Mouse (Mus musculus): Measurements from ENCODE around the gene Smyd2. TPM values are rescaled to one million over a fixed set of nuclear protein-coding genes. Genes with fewer than 3 reads are reported as not detected.

Smyd2 gene
- polyA plus RNA-seq, 1 experiment: not detected

- 40% methylated on average over 15 of the region's 15 CpGs for WGBS
- Histone ChIP-seq H3K4me3 (ENCODE audit: insufficient read depth, low read depth, low read length) (no peak overlapping the region), H3K4me1 (ENCODE audit: control insufficient read depth, insufficient read depth, low read length) (peaks cover 17% of the 10 kb centered on the region), H3K27ac (ENCODE audit: insufficient read depth, low read depth, low read length) (no peak overlapping the region)
- TF ChIP-seq POLR2A (IDR thresholded peaks at IDR 0.05; ENCODE audit: insufficient read depth, low read depth, low read length) (no peak), CTCF (IDR thresholded peaks at IDR 0.05; ENCODE audit: insufficient read depth, low read depth, low read length) (no peak)
These were observed 57.2 kb downstream of the Smyd2 start for GRCm38 (mm10) chr1:189864846-189865560.

DNA sequence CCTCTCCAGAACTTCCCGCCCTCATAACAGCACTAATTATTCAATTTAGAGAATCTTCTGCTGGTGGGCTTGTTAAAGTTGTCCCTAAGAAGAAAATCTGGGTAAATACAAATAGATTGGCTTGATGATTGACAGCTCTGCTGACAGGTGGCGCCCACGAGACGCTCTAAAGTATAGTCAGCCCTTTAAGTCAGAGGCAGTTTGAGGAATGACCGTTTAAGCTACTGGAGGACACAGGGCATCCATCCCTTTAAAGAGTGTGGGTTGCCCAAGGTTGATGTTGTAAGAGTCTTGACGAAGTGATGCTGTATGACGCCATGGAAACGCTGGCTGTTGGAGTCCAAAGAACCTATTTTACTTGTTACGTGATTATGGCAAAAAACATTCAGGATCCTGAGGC lies 57.9 kb downstream of the Smyd2 start:
- TF ChIP-seq POLR2A (IDR thresholded peaks at IDR 0.05; ENCODE audit: insufficient read depth, low read depth, low read length) (no peak), CTCF (IDR thresholded peaks at IDR 0.05; ENCODE audit: insufficient read depth, low read depth, low read length) (no peak)
- H3K4me1 ChIP-seq (ENCODE audit: control insufficient read depth, insufficient read depth, low read length): peaks cover 17% of the 10 kb centered on the region
- no peak overlapping the region for H3K27ac ChIP-seq (ENCODE audit: insufficient read depth, low read depth, low read length)
- 66% methylated on average over 9 of the region's 9 CpGs for WGBS
- H3K4me3 ChIP-seq (ENCODE audit: insufficient read depth, low read depth, low read length): no peak overlapping the region

DNA sequence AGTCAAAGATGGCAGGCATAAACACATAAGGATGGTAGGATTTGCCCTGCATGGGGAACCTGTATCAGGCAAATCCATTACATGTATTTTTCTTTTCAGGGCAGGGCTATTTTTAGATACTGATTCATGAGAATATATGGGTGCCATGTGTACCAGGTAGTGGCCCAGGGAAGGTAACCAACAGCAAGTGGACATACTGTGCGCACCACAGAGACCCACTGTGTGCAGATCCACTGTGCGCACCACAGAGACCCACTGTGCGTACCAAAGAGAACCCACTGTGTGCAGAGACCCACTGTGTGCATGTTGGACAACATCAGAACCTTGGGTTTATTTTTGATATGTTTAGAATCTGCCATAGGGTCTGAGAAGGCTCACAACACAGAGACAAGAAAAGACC lies 58.4 kb downstream of the Smyd2 start:
- TF ChIP-seq CTCF (IDR thresholded peaks at IDR 0.05; ENCODE audit: insufficient read depth, low read depth, low read length) (no peak), POLR2A (IDR thresholded peaks at IDR 0.05; ENCODE audit: insufficient read depth, low read depth, low read length) (no peak)
- WGBS: 94% methylated on average over 3 of the region's 3 CpGs
- H3K27ac ChIP-seq (ENCODE audit: insufficient read depth, low read depth, low read length): no peak overlapping the region
- no peak overlapping the region for H3K4me3 ChIP-seq (ENCODE audit: insufficient read depth, low read depth, low read length)
- H3K4me1 ChIP-seq (ENCODE audit: control insufficient read depth, insufficient read depth, low read length): peaks cover 17% of the 10 kb centered on the region

- Histone ChIP-seq H3K4me3 (ENCODE audit: insufficient read depth, low read depth, low read length) (no peak overlapping the region), H3K27ac (ENCODE audit: insufficient read depth, low read depth, low read length) (no peak overlapping the region), H3K4me1 (ENCODE audit: control insufficient read depth, insufficient read depth, low read length) (peaks cover 9% of the 10 kb centered on the region)
- 61% methylated on average over 12 of the region's 12 CpGs for WGBS
- no peak for TF ChIP-seq POLR2A (IDR thresholded peaks at IDR 0.05; ENCODE audit: insufficient read depth, low read depth, low read length)
These were observed 61.2 kb downstream of the Smyd2 start for GRCm38 (mm10) chr1:189860942-189861315.

DNA sequence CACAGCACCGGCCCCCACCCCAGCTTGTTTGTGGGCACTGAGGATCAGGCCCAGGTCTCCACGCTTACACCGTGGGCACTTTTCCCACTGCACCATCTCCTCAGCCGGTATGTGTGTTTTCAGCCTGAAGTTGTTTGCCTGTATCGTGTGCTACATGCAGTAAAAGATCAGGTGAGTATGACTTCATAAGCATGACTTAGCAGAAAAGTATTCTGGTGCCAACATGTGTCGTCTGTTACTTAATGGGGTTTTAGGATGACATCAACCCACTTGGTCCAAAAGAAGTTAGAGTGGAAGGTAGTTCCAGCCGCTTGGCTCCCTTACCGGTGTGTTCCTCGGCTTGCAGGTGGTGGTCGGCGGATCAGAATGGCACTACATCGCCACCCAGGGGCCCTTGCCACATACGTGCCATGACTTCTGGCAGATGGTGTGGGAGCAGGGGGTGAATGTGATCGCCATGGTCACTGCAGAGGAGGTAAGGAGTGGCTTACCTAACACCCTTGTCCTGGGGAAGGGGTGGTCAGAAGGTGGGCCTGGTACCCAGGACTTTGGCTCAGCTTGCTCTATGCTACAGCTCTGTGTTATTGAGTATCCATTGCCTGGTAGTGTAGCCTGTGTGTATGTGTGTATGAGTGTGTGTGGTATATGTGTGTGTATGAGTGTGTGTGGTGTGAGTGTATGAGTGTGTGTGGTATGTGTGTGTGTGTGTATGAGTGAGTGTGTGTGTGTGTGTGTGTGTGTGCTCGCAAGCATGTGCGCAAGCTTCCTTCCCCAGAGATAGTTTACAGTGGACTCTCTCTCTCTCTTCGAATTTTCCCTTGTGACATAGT lies 61.8 kb downstream of the Smyd2 start:
- Histone ChIP-seq H3K4me1 (ENCODE audit: control insufficient read depth, insufficient read depth, low read length) (peaks cover 7% of the 10 kb centered on the region), H3K27ac (ENCODE audit: insufficient read depth, low read depth, low read length) (no peak overlapping the region), H3K4me3 (ENCODE audit: insufficient read depth, low read depth, low read length) (no peak overlapping the region)
- WGBS: 82% methylated on average over 17 of the region's 17 CpGs
- TF ChIP-seq CTCF (IDR thresholded peaks at IDR 0.05; ENCODE audit: insufficient read depth, low read depth, low read length): no peak
- no peak for TF ChIP-seq POLR2A (IDR thresholded peaks at IDR 0.05; ENCODE audit: insufficient read depth, low read depth, low read length)

DNA sequence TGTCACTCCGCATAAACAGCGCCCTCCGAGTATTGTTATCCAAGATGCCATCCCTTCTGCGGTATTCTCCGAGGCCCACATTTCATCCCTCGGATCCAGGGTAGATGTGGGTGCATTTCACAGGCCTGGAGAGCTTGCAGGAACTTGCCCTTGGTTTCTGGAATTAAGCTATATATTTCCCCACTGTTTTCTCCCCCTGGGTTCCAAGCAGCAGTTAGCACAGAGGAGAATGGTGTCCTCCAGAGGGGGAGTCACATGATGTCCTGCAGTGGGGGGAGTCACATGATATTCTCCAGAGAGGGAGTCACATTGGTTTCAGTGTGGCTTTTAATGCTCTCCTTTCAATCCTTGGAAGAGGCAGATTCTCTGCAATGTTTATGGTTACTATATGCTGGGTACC lies 63.8 kb downstream of the Smyd2 start:
- Histone ChIP-seq H3K27ac (ENCODE audit: insufficient read depth, low read depth, low read length) (no peak overlapping the region), H3K4me3 (ENCODE audit: insufficient read depth, low read depth, low read length) (no peak overlapping the region), H3K4me1 (ENCODE audit: control insufficient read depth, insufficient read depth, low read length) (no peaks in the 10 kb centered on the region)
- TF ChIP-seq CTCF (IDR thresholded peaks at IDR 0.05; ENCODE audit: insufficient read depth, low read depth, low read length): no peak
- TF ChIP-seq POLR2A (IDR thresholded peaks at IDR 0.05; ENCODE audit: insufficient read depth, low read depth, low read length): no peak
- WGBS: 86% methylated on average over 6 of the region's 6 CpGs

GRCm38 (mm10) chr1:189855739-189856138 lies 66.4 kb downstream of the Smyd2 start:
- no peaks in the 10 kb centered on the region for H3K4me1 ChIP-seq (ENCODE audit: control insufficient read depth, insufficient read depth, low read length)
- WGBS: 98% methylated on average over 5 of the region's 5 CpGs
- no peak overlapping the region for H3K27ac ChIP-seq (ENCODE audit: insufficient read depth, low read depth, low read length)

DNA sequence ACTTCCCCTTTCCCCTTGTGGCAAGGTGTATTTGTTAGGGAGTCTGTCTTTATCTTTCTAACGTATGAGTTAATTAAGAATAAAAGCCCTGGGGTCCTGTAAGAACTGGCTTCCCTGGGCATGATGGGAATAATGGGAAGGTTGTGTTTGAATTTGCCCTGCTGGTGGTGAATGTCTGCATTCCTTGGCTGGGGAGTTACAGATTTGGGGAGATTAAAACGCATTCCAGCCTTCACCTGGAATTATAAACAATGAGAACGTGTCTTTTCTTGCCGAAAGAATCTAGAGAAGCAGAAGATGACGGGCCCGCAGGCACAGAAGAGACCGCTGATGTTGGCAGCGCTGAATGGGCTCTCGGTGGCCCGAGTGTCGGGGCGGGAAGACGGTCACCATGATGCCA lies 67.5 kb downstream of the Smyd2 start:
- H3K4me3 ChIP-seq (ENCODE audit: insufficient read depth, low read depth, low read length): no peak overlapping the region
- TF ChIP-seq POLR2A (IDR thresholded peaks at IDR 0.05; ENCODE audit: insufficient read depth, low read depth, low read length) (no peak), CTCF (IDR thresholded peaks at IDR 0.05; ENCODE audit: insufficient read depth, low read depth, low read length) (no peak)
- H3K4me1 ChIP-seq (ENCODE audit: control insufficient read depth, insufficient read depth, low read length): no peaks in the 10 kb centered on the region
- WGBS: 92% methylated on average over 13 of the region's 13 CpGs
- H3K27ac ChIP-seq (ENCODE audit: insufficient read depth, low read depth, low read length): no peak overlapping the region

More at GRCm38 (mm10) chr1:189855739-189856138, 66.4 kb downstream of the Smyd2 start:
- TF ChIP-seq CTCF (IDR thresholded peaks at IDR 0.05; ENCODE audit: insufficient read depth, low read depth, low read length) (no peak), POLR2A (IDR thresholded peaks at IDR 0.05; ENCODE audit: insufficient read depth, low read depth, low read length) (no peak)
- no peak overlapping the region for H3K4me3 ChIP-seq (ENCODE audit: insufficient read depth, low read depth, low read length)

GRCm38 (mm10) chr1:189852456-189852855 lies 69.7 kb downstream of the Smyd2 start:
- 90% methylated on average over 7 of the region's 7 CpGs for WGBS
- no peak overlapping the region for H3K27ac ChIP-seq (ENCODE audit: insufficient read depth, low read depth, low read length)
- H3K4me3 ChIP-seq (ENCODE audit: insufficient read depth, low read depth, low read length): no peak overlapping the region
- no peaks in the 10 kb centered on the region for H3K4me1 ChIP-seq (ENCODE audit: control insufficient read depth, insufficient read depth, low read length)
- TF ChIP-seq POLR2A (IDR thresholded peaks at IDR 0.05; ENCODE audit: insufficient read depth, low read depth, low read length) (no peak), CTCF (IDR thresholded peaks at IDR 0.05; ENCODE audit: insufficient read depth, low read depth, low read length) (no peak)
